Comparison of ENCODE assay signal across 8 mouse cellular contexts in the genomic region with DNA sequence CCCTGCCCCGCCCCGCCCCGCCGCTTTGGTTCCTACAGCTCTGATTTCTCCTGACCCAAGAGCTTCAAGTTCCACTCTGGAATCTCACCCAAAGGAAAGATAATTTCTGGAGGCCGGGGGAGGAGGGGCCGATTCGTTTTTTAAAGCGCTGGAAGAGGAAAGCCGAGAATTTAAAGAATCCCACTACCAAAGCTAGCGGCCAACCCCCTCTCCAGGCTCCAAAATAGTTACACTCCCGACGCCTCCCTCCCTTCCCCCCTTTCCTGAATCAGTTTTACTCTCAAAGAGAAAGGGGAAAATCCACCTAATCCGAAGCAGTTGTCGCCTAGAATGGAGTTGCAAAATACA. TPM values are rescaled to one million over a fixed set of nuclear protein-coding genes. Genes with fewer than 3 reads are reported as not detected.
A peak's percentile ranks its signal among the peaks of the same experiment; 100 is the strongest.
DNase-seq lines count a peak whose midpoint lies in the region; ATAC-seq and TF ChIP-seq lines count a peak whose summit lies in the region.

Dse (minus strand) TSS at position 213 of the 348 bp plus-strand sequence.

- no peak for TF ChIP-seq CTCF in forebrain, postnatal 0 days (IDR thresholded peaks at IDR 0.05; ENCODE audit: low read depth)

- peak within 1 kb of the TSS; percentile 60 for H3K27ac ChIP-seq in forebrain, postnatal 0 days (ENCODE audit: low read depth, low read length)
- H3K27ac ChIP-seq in liver, embryonic 12.5 days = peak within 1 kb of the TSS; percentile 59

- 0% methylated on average over 14 of the region's 14 CpGs for WGBS in forebrain, postnatal 0 days
- WGBS in liver, embryonic 12.5 days (ENCODE audit: insufficient replicate concordance) = 1% methylated on average over 14 of the region's 14 CpGs

- no peaks in the 10 kb centered on the region; the same call in 1 of the 2 replicates for H3K9me3 ChIP-seq in erythroblast, embryonic 14.5 days (ENCODE audit: control insufficient read depth, low read length)
- no peaks in the 10 kb centered on the region for H3K9me3 ChIP-seq in forebrain, postnatal 0 days (ENCODE audit: low read length)
- H3K9me3 ChIP-seq in liver, embryonic 12.5 days (replicated peaks) = no peaks in the 10 kb centered on the region

- peaks cover 52% of the 10 kb centered on the region for H3K27me3 ChIP-seq in erythroblast, embryonic 14.5 days (ENCODE audit: control insufficient read depth)
- no peaks in the 10 kb centered on the region for H3K27me3 ChIP-seq in forebrain, postnatal 0 days (ENCODE audit: insufficient read depth, low read length)
- H3K27me3 ChIP-seq in liver, embryonic 12.5 days (replicated peaks) = peaks cover 41% of the 10 kb centered on the region

- peaks cover 6% of the 10 kb centered on the region for H3K4me1 ChIP-seq in erythroblast, embryonic 14.5 days (ENCODE audit: control insufficient read depth)
- no peaks in the 10 kb centered on the region for H3K4me1 ChIP-seq in forebrain, postnatal 0 days (ENCODE audit: insufficient read depth)
- peaks cover 5% of the 10 kb centered on the region; the same call in 1 of the 2 replicates for H3K4me1 ChIP-seq in liver, embryonic 12.5 days

- peak within 1 kb of the TSS; percentile 54 for H3K4me3 ChIP-seq in erythroblast, embryonic 14.5 days (replicated peaks)
- peak within 1 kb of the TSS; percentile 66 for H3K4me3 ChIP-seq in forebrain, postnatal 0 days (ENCODE audit: low read depth, low read length)
- H3K4me3 ChIP-seq in liver, embryonic 12.5 days = peak within 1 kb of the TSS; percentile 59

- peak within 1 kb of the TSS; percentile 71 for H3K9ac ChIP-seq in forebrain, postnatal 0 days
- peak within 1 kb of the TSS; percentile 55 for H3K9ac ChIP-seq in liver, embryonic 12.5 days

- H3K36me3 ChIP-seq in erythroblast, embryonic 14.5 days (ENCODE audit: control insufficient read depth) = no peaks in the 10 kb centered on the region
- no peaks in the 10 kb centered on the region for H3K36me3 ChIP-seq in forebrain, postnatal 0 days (ENCODE audit: insufficient read depth)
- H3K36me3 ChIP-seq in liver, embryonic 12.5 days = no peaks in the 10 kb centered on the region

- peak within 1 kb of the TSS; percentile 76 for H3K4me2 ChIP-seq in forebrain, postnatal 0 days (ENCODE audit: low read depth)
- H3K4me2 ChIP-seq in liver, embryonic 12.5 days = peak within 1 kb of the TSS; percentile 82

- ATAC-seq in erythroblast, adult 5-6 weeks (replicated peaks; ENCODE audit: low FRiP score, poor library complexity, severe bottlenecking) = no peak
- peak; percentile 28 for ATAC-seq in forebrain, postnatal 0 days
- ATAC-seq in liver, embryonic 12.5 days = no peak

- peak; percentile 13 for DNase-seq in retina, postnatal 7 days (ENCODE audit: low read depth, low spot score)
- DNase-seq in retina, postnatal 1 day = no peak
- DNase-seq in forebrain, postnatal 0 days = peak; percentile 54
- peak; percentile 6 for DNase-seq in ovary, postnatal 10 days (ENCODE audit: low spot score)
- DNase-seq in cerebellum, adult 9-10 months = no peak

RNA-seq across cellular contexts. Expression of gene Dse, which starts in this region (rescaled TPM):
- 0.02 TPM in 1 of 2 replicates, not detected in the other for polyA plus RNA-seq in erythroblast, embryonic 14.5 days (2012)
- 2.5 and 2.7 TPM in 2 replicates for total RNA-seq in erythroblast, adult 5-6 weeks (2015; ENCODE audit: low replicate concordance)
- 2.2 and 6.4 TPM in 2 replicates for total RNA-seq in erythroblast, adult 5-6 weeks (2017; ENCODE audit: low replicate concordance)
- 14.1 and 19.5 TPM in 2 replicates for total RNA-seq in forebrain, postnatal 0 days (2014; rRNA removed)
- polyA plus RNA-seq in forebrain, postnatal 0 days (2015; fragmentation: Nextera tagmentation; extraction: Ambion mirVana) = 4.8 and 5.6 TPM in 2 replicates
- polyA plus RNA-seq in liver, embryonic 12.5 days (2016; fragmentation: Nextera tagmentation; extraction: Ambion mirVana) = 10.1 and 10.8 TPM in 2 replicates

Comparison
In these comparisons a context has a peak if more than half of its experiments do, and no peak if none do; other contexts are left out.
1. DNase-seq: peak in retina, postnatal 7 days (single experiment), forebrain, postnatal 0 days (single experiment) and ovary, postnatal 10 days (single experiment); none in retina, postnatal 1 day (single experiment) and cerebellum, adult 9-10 months (single experiment).
2. Peak in every context shown above with its lines, with median percentiles within 50 percentile points of each other: H3K4me3 ChIP-seq.